Mouse (Mus musculus): ENCODE results near the gene Zfp583. TPM values are rescaled to one million over a fixed set of nuclear protein-coding genes. Genes with fewer than 3 reads are reported as not detected.
A peak's percentile ranks its signal among the peaks of the same experiment; 100 is the strongest.
"Not testable (repeated sequence)": the region's sequence is repeated elsewhere in the genome, so short reads cannot be mapped to it uniquely, and the experiment has no call there.

Zfp583 gene
- polyA plus RNA-seq (2015; fragmentation: Nextera tagmentation; extraction: Ambion mirVana): 14.6 TPM in 2 replicates

DNA sequence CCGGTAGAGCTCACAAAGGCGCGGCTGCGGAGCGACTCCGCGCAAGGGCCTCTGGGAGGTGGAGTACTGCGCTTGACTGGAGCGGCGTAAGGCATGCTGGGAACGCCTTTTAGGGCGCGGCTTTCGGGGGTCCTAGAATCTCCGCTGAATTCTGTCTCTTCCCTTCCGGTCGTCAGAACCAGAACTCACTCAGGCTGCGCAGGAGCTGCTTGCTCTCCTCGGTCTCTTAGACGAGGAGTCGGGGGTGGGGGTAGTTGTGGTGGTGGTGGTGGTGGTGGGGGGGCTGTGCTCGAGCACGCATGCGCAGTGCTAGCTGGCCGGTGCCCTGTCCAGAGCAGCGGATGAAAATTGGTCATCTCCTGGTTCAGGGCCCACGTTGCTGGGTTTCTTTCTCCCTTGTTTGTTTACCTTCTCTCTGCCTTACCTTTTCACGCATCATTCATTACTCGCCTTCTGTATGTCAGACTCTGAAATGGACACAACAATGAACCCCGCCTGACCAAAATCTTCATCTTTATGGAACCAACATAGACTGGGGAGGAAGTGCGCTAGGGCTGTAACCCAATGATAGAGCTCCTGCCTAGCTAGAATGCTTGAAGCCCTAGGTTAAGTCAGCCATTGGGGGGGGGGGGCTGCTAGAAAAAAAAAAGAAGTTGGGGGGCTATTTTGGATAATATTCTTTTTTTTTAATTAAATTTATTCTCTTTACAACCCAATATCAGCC is at the start of gene Zfp583:
Gene Zfp583 (minus strand): TSS at position 53 of the 724 bp plus-strand sequence.
- WGBS: 5% methylated on average over 31 of the region's 31 CpGs
- Histone ChIP-seq H3K27me3 (replicated peaks) (no peaks in the 10 kb centered on the region), H3K4me2 (peak within 1 kb of the TSS; percentile 58), H3K4me1 (peaks cover 10% of the 10 kb centered on the region), H3K36me3 (replicated peaks) (no peaks in the 10 kb centered on the region; the same call in 1 of the 2 replicates), H3K9me3 (no peaks in the 10 kb centered on the region), H3K27ac (peak within 1 kb of the TSS; percentile 89), H3K9ac (peak within 1 kb of the TSS; percentile 68), H3K4me3 (peak within 1 kb of the TSS; percentile 55)
- peak; percentile 94 for ATAC-seq (replicated peaks)

- Histone ChIP-seq H3K4me1 (peaks cover 9% of the 10 kb centered on the region), H3K27ac (no peak overlapping the region), H3K4me3 (no peak overlapping the region), H3K9ac (no peak overlapping the region), H3K9me3 (no peaks in the 10 kb centered on the region), H3K27me3 (replicated peaks) (no peaks in the 10 kb centered on the region), H3K4me2 (no peak overlapping the region), H3K36me3 (replicated peaks) (0 out of 2 replicates have a peak, but pooled peaks cover 5% of the 10 kb centered on the region)
- WGBS: 87% methylated on average over 8 of the region's 8 CpGs
- no peak for ATAC-seq (replicated peaks)
These were observed 47.4 kb upstream of the Zfp583 start for GRCm38 (mm10) chr7:6378441-6378840.

DNA sequence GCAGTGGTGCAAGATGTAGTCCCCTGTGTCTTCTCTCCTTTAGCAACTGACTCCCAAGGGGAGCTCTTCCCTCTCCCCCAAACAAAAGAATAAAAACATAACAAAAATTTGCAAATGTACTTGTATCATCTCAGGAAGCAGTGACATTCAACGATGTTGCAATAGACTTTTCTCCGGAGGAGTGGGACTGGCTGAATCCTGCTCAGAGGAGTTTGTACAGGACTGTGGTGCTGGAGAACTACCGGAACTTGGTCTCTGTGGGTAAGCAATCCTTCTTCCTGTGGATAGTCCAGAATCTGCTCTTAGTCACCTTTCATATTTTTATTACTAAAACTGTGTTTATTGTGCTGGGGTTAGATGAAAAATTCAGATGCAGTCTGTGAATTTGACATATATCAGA is 41.9 kb upstream of the Zfp583 start:
- Histone ChIP-seq H3K4me1 (no peaks in the 10 kb centered on the region), H3K9ac (no peak overlapping the region), H3K36me3 (replicated peaks) (peaks cover 5% of the 10 kb centered on the region; the same call in 1 of the 2 replicates), H3K4me3 (no peak overlapping the region), H3K27ac (no peak overlapping the region), H3K9me3 (no peaks in the 10 kb centered on the region), H3K4me2 (no peak overlapping the region), H3K27me3 (replicated peaks) (no peaks in the 10 kb centered on the region)
- ATAC-seq (replicated peaks): no peak
- WGBS: 93% methylated on average over 3 of the region's 3 CpGs

GRCm38 (mm10) chr7:6369460-6369859 is 38.4 kb upstream of the Zfp583 start:
- Histone ChIP-seq H3K9me3 (no peaks in the 10 kb centered on the region), H3K4me2 (no peak overlapping the region), H3K36me3 (replicated peaks) (no peaks in the 10 kb centered on the region; the same call in 1 of the 2 replicates), H3K27me3 (replicated peaks) (no peaks in the 10 kb centered on the region), H3K4me1 (peaks cover 4% of the 10 kb centered on the region), H3K4me3 (no peak overlapping the region), H3K9ac (no peak overlapping the region), H3K27ac (no peak overlapping the region)
- WGBS: 87% methylated on average over 3 of the region's 3 CpGs
- ATAC-seq (replicated peaks): no peak

DNA sequence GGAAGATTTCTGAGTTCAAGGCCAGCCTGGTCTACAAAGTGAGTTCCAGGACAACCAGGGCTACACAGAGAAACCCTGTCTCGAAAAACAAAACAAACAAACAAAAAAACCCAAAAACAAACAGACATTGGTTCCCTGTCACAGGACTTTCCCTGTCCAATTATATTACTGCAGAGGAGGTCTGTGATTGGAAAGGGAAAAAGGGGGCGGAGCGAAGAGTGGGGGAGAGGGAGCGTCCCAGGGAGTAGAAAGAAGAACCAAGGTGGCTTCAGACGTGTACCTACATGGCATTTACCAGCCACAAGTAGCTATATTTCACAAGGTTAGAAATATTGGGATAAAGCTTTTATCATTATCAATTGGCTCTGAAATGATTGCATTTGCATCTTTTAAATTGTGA is 37.1 kb upstream of the Zfp583 start:
- H3K4me3 ChIP-seq; H3K9ac ChIP-seq; ATAC-seq (replicated peaks); H3K36me3 ChIP-seq (replicated peaks); H3K4me2 ChIP-seq; H3K27me3 ChIP-seq (replicated peaks); H3K9me3 ChIP-seq; H3K27ac ChIP-seq: not testable (repeated sequence)
- H3K4me1 ChIP-seq: peaks cover 14% of the 10 kb centered on the region
- WGBS: 84% methylated on average over 5 of the region's 5 CpGs

DNA sequence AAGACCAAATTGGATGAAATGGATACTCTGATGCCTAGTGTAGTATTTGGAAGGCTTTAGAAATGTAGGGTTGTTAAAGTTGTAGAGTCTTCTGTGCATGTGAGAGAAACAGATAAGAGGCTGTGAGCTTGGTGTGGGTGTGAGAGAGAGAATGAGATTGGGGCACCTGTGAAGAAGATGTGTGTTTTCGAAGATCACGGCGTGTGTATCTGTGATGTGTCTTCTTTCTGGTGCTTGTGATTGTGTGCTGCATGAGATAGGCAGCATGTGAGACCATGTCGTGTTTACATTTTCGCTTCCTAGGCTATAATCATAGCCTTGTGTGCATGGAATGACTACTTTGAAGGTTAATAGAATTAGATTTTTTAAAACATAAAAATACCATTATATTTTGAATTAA is 36.1 kb upstream of the Zfp583 start:
- peaks cover 14% of the 10 kb centered on the region for H3K4me1 ChIP-seq
- no peak for ATAC-seq (replicated peaks)
- 92% methylated on average over 5 of the region's 5 CpGs for WGBS
- no peak overlapping the region for H3K9ac ChIP-seq
- no peaks in the 10 kb centered on the region for H3K27me3 ChIP-seq (replicated peaks)
- H3K27ac ChIP-seq: no peak overlapping the region
- no peaks in the 10 kb centered on the region for H3K9me3 ChIP-seq
- no peak overlapping the region for H3K4me2 ChIP-seq
- no peaks in the 10 kb centered on the region; the same call in 1 of the 2 replicates for H3K36me3 ChIP-seq (replicated peaks)
- H3K4me3 ChIP-seq: no peak overlapping the region

- Histone ChIP-seq H3K4me1 (peaks cover 17% of the 10 kb centered on the region), H3K4me2 (peak overlapping the region; percentile 65; the same call in 1 of the 2 replicates), H3K9me3 (no peaks in the 10 kb centered on the region), H3K27me3 (replicated peaks) (no peaks in the 10 kb centered on the region), H3K27ac (no peak overlapping the region), H3K9ac (no peak overlapping the region), H3K4me3 (no peak overlapping the region), H3K36me3 (replicated peaks) (no peaks in the 10 kb centered on the region)
- 70% methylated on average over 1 of the region's 1 CpGs for WGBS
- no peak for ATAC-seq (replicated peaks)
These were observed 33.7 kb upstream of the Zfp583 start for GRCm38 (mm10) chr7:6364761-6365160.

DNA sequence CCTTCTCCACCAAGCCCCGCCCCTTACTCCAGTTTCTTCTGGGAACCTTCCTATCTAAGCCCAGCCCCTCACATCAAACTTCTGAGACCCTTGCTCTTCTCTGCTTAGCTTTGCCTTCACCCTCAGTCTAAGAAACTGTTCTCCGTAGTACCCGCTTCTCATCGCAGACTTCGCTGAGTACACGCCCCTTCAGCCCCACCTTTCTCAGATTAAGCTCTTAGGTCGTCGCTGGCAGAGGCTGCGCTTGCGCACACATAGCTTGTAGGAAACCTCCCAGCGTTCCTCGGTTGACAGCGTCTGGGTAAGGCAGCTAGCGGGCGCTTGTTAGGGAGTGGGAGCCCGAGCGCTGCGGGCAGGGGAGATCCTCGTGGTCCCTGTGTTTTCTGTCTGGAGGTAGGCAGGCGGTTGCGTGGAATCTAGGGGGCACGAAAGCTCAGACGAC is 32.0 kb upstream of the Zfp583 start, which contains the start of gene Zfp78:
Gene Zfp78 (plus strand): TSS at position 234 of the 442 bp plus-strand sequence.
- peak; percentile 87 for ATAC-seq (replicated peaks)
- Histone ChIP-seq H3K9ac (peak within 1 kb of the TSS; percentile 63), H3K27me3 (replicated peaks) (no peaks in the 10 kb centered on the region), H3K36me3 (replicated peaks) (no peaks in the 10 kb centered on the region), H3K4me2 (peak within 1 kb of the TSS; percentile 65), H3K4me3 (peak within 1 kb of the TSS; percentile 60), H3K9me3 (no peaks in the 10 kb centered on the region), H3K4me1 (peaks cover 21% of the 10 kb centered on the region), H3K27ac (peak within 1 kb of the TSS; percentile 95)
- WGBS: 0% methylated on average over 23 of the region's 23 CpGs

GRCm38 (mm10) chr7:6362268-6363046 is 31.4 kb upstream of the Zfp583 start:
- no peaks in the 10 kb centered on the region for H3K9me3 ChIP-seq
- no peaks in the 10 kb centered on the region for H3K27me3 ChIP-seq (replicated peaks)
- peak overlapping the region; percentile 65 for H3K4me2 ChIP-seq
- no peaks in the 10 kb centered on the region for H3K36me3 ChIP-seq (replicated peaks)
- peak; percentile 94 for ATAC-seq (replicated peaks)
- peak overlapping the region; percentile 95 for H3K27ac ChIP-seq
- peak overlapping the region; percentile 60 for H3K4me3 ChIP-seq
- peaks cover 21% of the 10 kb centered on the region for H3K4me1 ChIP-seq
- H3K9ac ChIP-seq: peak overlapping the region; percentile 55
- WGBS: under 1% methylated on average over 38 of the region's 38 CpGs

DNA sequence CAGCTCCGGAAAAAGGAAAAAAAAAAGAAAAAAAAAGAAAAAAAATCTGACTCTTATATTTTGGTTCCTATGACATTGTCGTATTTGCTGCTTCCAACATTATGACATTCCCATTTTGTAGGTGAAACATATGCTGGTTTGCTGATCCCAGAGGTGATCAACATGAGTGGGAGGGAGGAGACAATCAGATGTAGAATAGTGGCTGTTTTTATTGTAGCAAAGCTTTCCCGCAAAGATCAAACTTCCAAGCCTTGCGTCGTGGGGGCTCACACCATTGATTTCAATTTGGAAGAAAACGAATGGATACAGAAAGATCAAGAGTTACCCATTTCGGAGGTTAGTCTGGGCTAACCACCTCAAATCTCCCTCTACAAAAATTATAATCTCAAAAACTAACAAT is 30.7 kb upstream of the Zfp583 start:
- peak overlapping the region; percentile 60 for H3K4me3 ChIP-seq
- no peak for ATAC-seq (replicated peaks)
- 21% methylated on average over 7 of the region's 7 CpGs for WGBS

GRCm38 (mm10) chr7:6360477-6361060 is 29.5 kb upstream of the Zfp583 start:
- Histone ChIP-seq H3K4me1 (peaks cover 21% of the 10 kb centered on the region), H3K4me3 (no peak overlapping the region), H3K27me3 (replicated peaks) (no peaks in the 10 kb centered on the region), H3K9me3 (no peaks in the 10 kb centered on the region), H3K4me2 (no peak overlapping the region), H3K36me3 (replicated peaks) (no peaks in the 10 kb centered on the region), H3K27ac (no peak overlapping the region), H3K9ac (no peak overlapping the region)
- no peak for ATAC-seq (replicated peaks)
- 19% methylated on average over 9 of the region's 9 CpGs for WGBS

More for the DNA sequence above, 30.7 kb upstream of the Zfp583 start:
- Histone ChIP-seq H3K27ac (peak overlapping the region; percentile 95), H3K36me3 (replicated peaks) (no peaks in the 10 kb centered on the region), H3K4me1 (peaks cover 21% of the 10 kb centered on the region), H3K9ac (peak overlapping the region; percentile 55), H3K4me2 (peak overlapping the region; percentile 65), H3K27me3 (replicated peaks) (no peaks in the 10 kb centered on the region), H3K9me3 (no peaks in the 10 kb centered on the region)

Data from midbrain, embryonic 15.5 days (tissue).